Mouse (Mus musculus) natural killer cell, adult 2 months (primary cell): ENCODE measurements around the gene Aes.

Experiments
- DNase-seq, 2 experiments: peaks; one replicate each; pipeline ENCODE4 v3.0.0; 2022; ENCODE audit warnings: low spot score in 2 of 2

The Aes gene

GRCm38 (mm10) chr10:81544296-81545160, 14.8 kb upstream of the Aes start:
- DNase-seq = no peak

- peak; percentile 98 to 99 for DNase-seq
Observed at GRCm38 (mm10) chr10:81545161-81545747, 14.0 kb upstream of the Aes start, which contains the start of gene Gna11. Gene Gna11 (minus strand): TSS chr10:81545190.

- no peak for DNase-seq
Observed at GRCm38 (mm10) chr10:81546332-81546731, 13.0 kb upstream of the Aes start.

GRCm38 (mm10) chr10:81546788-81547571, 12.3 kb upstream of the Aes start:
- no peak for DNase-seq

- no peak for DNase-seq
Observed at GRCm38 (mm10) chr10:81548944-81549343, 10.3 kb upstream of the Aes start.

GRCm38 (mm10) chr10:81550257-81550656, 9.0 kb upstream of the Aes start:
- peak; percentile 70 to 80 for DNase-seq

GRCm38 (mm10) chr10:81551597-81552102, 7.6 kb upstream of the Aes start:
- peak; percentile 88 to 92 for DNase-seq

- DNase-seq = peak in 1 of 2 experiments; percentile 69
Observed at GRCm38 (mm10) chr10:81553232-81553631, 6.1 kb upstream of the Aes start.

GRCm38 (mm10) chr10:81553807-81554755, 5.2 kb upstream of the Aes start:
- DNase-seq = peak in 1 of 2 experiments; percentile 39

- no peak for DNase-seq
Observed at GRCm38 (mm10) chr10:81556282-81556681, 3.0 kb upstream of the Aes start.

- no peak for DNase-seq
Observed at GRCm38 (mm10) chr10:81557491-81557890, 1.8 kb upstream of the Aes start.

- peak in 1 of 2 experiments; percentile 46 for DNase-seq
Observed at GRCm38 (mm10) chr10:81559627-81560539, 595 bp downstream of the Aes start.

GRCm38 (mm10) chr10:81560719-81561459, 1.6 kb downstream of the Aes start:
- DNase-seq = peak; percentile 61 to 74

GRCm38 (mm10) chr10:81562411-81562810, 3.1 kb downstream of the Aes start:
- no peak for DNase-seq

GRCm38 (mm10) chr10:81563481-81563880, 4.2 kb downstream of the Aes start:
- DNase-seq = no peak

- peak; percentile 70 to 79 for DNase-seq
Observed at GRCm38 (mm10) chr10:81564216-81564615, 4.9 kb downstream of the Aes start.

GRCm38 (mm10) chr10:81564734-81565133, 5.4 kb downstream of the Aes start:
- DNase-seq = peak in 1 of 2 experiments; percentile 60

- no peak for DNase-seq
Observed at GRCm38 (mm10) chr10:81565257-81566228, 6.3 kb downstream of the Aes start.
